Mouse (Mus musculus): ENCODE results near the gene Ints3. TPM values are rescaled to one million over a fixed set of nuclear protein-coding genes. Genes with fewer than 3 reads are reported as not detected.
A peak's percentile ranks its signal among the peaks of the same experiment; 100 is the strongest.

Gene Ints3
- total and polyA plus RNA-seq, 2 experiments, result 8.9 to 12.4 TPM

DNA sequence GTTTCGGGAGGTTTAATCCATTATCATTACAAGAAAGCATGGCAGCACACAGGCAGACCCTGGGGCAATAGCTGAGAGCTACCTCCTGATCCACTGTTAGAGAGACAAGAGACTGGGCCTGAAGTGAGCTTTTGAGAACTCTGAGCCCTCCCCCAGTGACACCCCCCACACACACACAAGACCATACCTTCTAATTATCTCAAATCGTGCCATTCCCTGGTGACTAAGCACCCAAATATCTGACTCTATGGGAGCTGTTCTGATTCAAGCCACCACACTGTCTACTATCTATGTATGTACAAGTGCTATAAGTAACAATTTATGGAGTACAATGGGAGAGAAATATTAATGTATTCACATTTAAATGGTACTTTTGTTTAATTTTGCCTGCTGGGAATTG, 7.3 kb upstream of the Ints3 start:
- Histone ChIP-seq H3K27ac (replicated peaks; ENCODE audit: insufficient read depth, low read depth, low read length) (no peak overlapping the region), H3K4me3 (ENCODE audit: insufficient read depth, low read depth, low read length) (no peak overlapping the region), H3K79me2 (ENCODE audit: control insufficient read depth, insufficient read depth, low read length) (no peaks in the 10 kb centered on the region), H3K27me3 (ENCODE audit: control insufficient read depth, insufficient read depth, low read length) (no peaks in the 10 kb centered on the region), H3K36me3 (ENCODE audit: control insufficient read depth, insufficient read depth, low read length) (no peaks in the 10 kb centered on the region), H3K9ac (ENCODE audit: low read depth, low read length) (no peak overlapping the region), H3K4me1 (ENCODE audit: control insufficient read depth, insufficient read depth, low read length) (no peaks in the 10 kb centered on the region)
- TF ChIP-seq POLR2A (IDR thresholded peaks at IDR 0.05; ENCODE audit: extremely low read depth, insufficient read depth, low read length) (no peak), CTCF (IDR thresholded peaks at IDR 0.05; ENCODE audit: low read depth, low read length) (no peak)
- DNase-seq (ENCODE audit: extremely low read depth, low read depth, low spot score), result no peak
- WGBS, result 91% methylated on average over 2 of the region's 2 CpGs

DNA sequence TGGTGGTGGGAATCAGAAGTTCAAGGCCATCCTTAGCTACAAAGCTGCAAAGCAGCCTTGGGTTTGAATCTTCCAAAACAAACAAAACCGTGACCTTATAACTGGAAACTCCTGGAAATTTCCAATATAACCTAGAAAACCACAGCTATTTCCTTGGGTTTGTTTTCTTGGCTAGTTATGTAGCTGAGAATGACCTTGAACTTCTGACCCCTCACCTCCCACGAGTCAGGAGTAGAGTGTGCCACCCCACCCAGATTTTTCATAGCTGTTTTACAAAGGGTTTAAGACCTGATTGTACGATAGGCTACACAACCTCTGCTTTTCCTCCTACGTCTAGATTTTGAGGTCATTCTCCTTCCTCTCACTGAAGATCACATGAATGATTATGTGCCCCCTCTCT, 3.7 kb upstream of the Ints3 start:
- Histone ChIP-seq H3K4me3 (ENCODE audit: insufficient read depth, low read depth, low read length) (no peak overlapping the region), H3K9ac (ENCODE audit: low read depth, low read length) (no peak overlapping the region), H3K27me3 (ENCODE audit: control insufficient read depth, insufficient read depth, low read length) (no peaks in the 10 kb centered on the region), H3K79me2 (ENCODE audit: control insufficient read depth, insufficient read depth, low read length) (peaks cover 4% of the 10 kb centered on the region; the same call in 1 of the 2 replicates), H3K36me3 (ENCODE audit: control insufficient read depth, insufficient read depth, low read length) (no peaks in the 10 kb centered on the region), H3K4me1 (ENCODE audit: control insufficient read depth, insufficient read depth, low read length) (peaks cover 2% of the 10 kb centered on the region; the same call in 1 of the 2 replicates), H3K27ac (replicated peaks; ENCODE audit: insufficient read depth, low read depth, low read length) (no peak overlapping the region)
- no peak for TF ChIP-seq CTCF (IDR thresholded peaks at IDR 0.05; ENCODE audit: low read depth, low read length)
- no peak for TF ChIP-seq POLR2A (IDR thresholded peaks at IDR 0.05; ENCODE audit: extremely low read depth, insufficient read depth, low read length)
- WGBS, result 69% methylated on average over 4 of the region's 4 CpGs
- DNase-seq (ENCODE audit: extremely low read depth, low read depth, low spot score), result no peak

DNA sequence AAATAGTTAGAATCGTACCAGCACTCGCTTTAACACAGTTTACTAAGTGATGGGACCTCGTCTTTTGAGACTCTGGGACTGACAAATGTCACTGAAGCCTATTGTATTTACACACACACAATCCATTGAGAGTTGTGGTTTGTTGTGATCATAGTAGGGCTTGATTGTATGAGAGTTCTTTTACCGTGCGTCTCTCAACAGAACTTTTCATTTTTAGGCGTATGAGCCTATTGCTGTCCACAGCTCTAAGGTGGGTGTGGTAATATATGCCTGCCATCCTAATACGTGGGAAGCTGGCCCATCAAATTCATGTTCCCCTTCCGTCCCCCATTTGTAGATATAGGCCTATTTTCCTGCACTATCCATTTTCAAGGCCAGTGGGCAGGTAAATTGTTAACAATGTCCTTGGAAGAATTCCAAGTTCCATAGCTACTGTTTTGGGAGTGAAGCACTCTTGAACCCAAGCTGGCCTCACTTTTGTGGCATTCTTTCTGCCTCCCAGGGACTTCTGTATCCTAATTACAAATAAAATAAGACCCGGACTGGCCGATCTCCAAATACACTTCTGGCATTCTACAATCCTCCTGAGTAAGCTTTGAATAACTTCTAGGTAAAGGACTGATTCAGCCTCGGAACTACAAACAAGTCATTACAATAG, 780 bp upstream of the Ints3 start:
- no peak for DNase-seq (ENCODE audit: extremely low read depth, low read depth, low spot score)
- no peak overlapping the region for H3K27ac ChIP-seq (replicated peaks; ENCODE audit: insufficient read depth, low read depth, low read length)

DNA sequence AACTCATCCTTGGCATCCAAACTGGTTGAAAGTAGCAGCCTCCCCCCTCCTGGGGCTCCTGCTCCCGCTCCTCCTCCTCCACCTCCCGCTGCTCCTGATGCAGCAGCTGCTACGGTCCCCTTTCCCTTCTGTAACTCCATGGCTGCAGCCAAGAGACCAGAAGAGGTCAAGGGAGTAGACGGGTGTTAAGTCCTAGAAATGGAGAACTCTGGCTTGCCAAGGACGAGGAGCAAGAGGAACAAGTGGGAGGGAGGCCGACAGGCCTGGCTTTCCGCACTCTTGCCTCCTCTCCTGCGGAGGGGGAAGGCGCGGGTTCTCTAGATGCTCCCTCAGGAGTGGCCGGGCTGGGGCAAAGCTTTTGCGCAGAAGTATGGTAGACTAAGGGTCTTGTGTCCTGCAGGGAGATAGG, 607 bp downstream of the Ints3 start:
- Histone ChIP-seq H3K27ac (replicated peaks; ENCODE audit: insufficient read depth, low read depth, low read length) (peak overlapping the region; percentile 84), H3K79me2 (ENCODE audit: control insufficient read depth, insufficient read depth, low read length) (peaks cover 4% of the 10 kb centered on the region; the same call in 1 of the 2 replicates), H3K36me3 (ENCODE audit: control insufficient read depth, insufficient read depth, low read length) (no peaks in the 10 kb centered on the region), H3K4me3 (ENCODE audit: insufficient read depth, low read depth, low read length) (peak overlapping the region; percentile 76), H3K9ac (ENCODE audit: low read depth, low read length) (peak overlapping the region; percentile 78), H3K4me1 (ENCODE audit: control insufficient read depth, insufficient read depth, low read length) (peaks cover 2% of the 10 kb centered on the region; the same call in 1 of the 2 replicates), H3K27me3 (ENCODE audit: control insufficient read depth, insufficient read depth, low read length) (no peaks in the 10 kb centered on the region)
- DNase-seq (ENCODE audit: extremely low read depth, low read depth, low spot score), result peak; percentile 16
- WGBS, result 2% methylated on average over 11 of the region's 12 CpGs
- TF ChIP-seq CTCF (IDR thresholded peaks at IDR 0.05; ENCODE audit: low read depth, low read length) (no peak), POLR2A (IDR thresholded peaks at IDR 0.05; ENCODE audit: extremely low read depth, insufficient read depth, low read length) (no peak)

More for the DNA sequence above, 780 bp upstream of the Ints3 start:
- Histone ChIP-seq H3K36me3 (ENCODE audit: control insufficient read depth, insufficient read depth, low read length) (no peaks in the 10 kb centered on the region), H3K27me3 (ENCODE audit: control insufficient read depth, insufficient read depth, low read length) (no peaks in the 10 kb centered on the region), H3K79me2 (ENCODE audit: control insufficient read depth, insufficient read depth, low read length) (peaks cover 4% of the 10 kb centered on the region; the same call in 1 of the 2 replicates), H3K4me1 (ENCODE audit: control insufficient read depth, insufficient read depth, low read length) (peaks cover 2% of the 10 kb centered on the region; the same call in 1 of the 2 replicates), H3K4me3 (ENCODE audit: insufficient read depth, low read depth, low read length) (peak overlapping the region; percentile 45; the same call in 1 of the 2 replicates), H3K9ac (ENCODE audit: low read depth, low read length) (no peak overlapping the region)
- no peak for TF ChIP-seq POLR2A (IDR thresholded peaks at IDR 0.05; ENCODE audit: extremely low read depth, insufficient read depth, low read length)
- TF ChIP-seq CTCF (IDR thresholded peaks at IDR 0.05; ENCODE audit: low read depth, low read length), result no peak
- 50% methylated on average over 11 of the region's 11 CpGs for WGBS

DNA sequence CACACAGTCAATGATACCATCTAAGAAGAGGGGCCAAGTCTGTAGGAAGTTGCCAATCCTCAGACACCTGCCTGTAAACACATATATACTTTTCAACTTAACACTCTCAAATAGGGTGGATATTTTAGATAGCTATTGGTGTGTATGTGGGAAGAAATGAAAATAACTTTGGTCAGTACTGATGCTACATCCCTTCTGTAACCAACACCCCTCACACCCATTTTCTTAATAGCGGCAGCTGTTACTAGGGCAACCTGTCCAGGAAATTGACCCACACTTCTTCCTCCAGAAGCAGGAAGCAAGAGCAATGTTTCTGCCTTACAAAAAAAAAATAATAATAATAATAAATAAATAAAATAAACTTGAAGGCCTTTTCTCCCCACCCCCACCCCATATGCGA, 1.1 kb downstream of the Ints3 start:
- Histone ChIP-seq H3K36me3 (ENCODE audit: control insufficient read depth, insufficient read depth, low read length) (no peaks in the 10 kb centered on the region), H3K4me1 (ENCODE audit: control insufficient read depth, insufficient read depth, low read length) (peaks cover 2% of the 10 kb centered on the region; the same call in 1 of the 2 replicates), H3K27me3 (ENCODE audit: control insufficient read depth, insufficient read depth, low read length) (no peaks in the 10 kb centered on the region), H3K4me3 (ENCODE audit: insufficient read depth, low read depth, low read length) (peak overlapping the region; percentile 76), H3K9ac (ENCODE audit: low read depth, low read length) (peak overlapping the region; percentile 78), H3K79me2 (ENCODE audit: control insufficient read depth, insufficient read depth, low read length) (peaks cover 4% of the 10 kb centered on the region; the same call in 1 of the 2 replicates), H3K27ac (replicated peaks; ENCODE audit: insufficient read depth, low read depth, low read length) (no peak overlapping the region)
- WGBS, result 24% methylated on average over 2 of the region's 2 CpGs
- DNase-seq (ENCODE audit: extremely low read depth, low read depth, low spot score), result no peak
- TF ChIP-seq CTCF (IDR thresholded peaks at IDR 0.05; ENCODE audit: low read depth, low read length), result no peak
- no peak for TF ChIP-seq POLR2A (IDR thresholded peaks at IDR 0.05; ENCODE audit: extremely low read depth, insufficient read depth, low read length)

DNA sequence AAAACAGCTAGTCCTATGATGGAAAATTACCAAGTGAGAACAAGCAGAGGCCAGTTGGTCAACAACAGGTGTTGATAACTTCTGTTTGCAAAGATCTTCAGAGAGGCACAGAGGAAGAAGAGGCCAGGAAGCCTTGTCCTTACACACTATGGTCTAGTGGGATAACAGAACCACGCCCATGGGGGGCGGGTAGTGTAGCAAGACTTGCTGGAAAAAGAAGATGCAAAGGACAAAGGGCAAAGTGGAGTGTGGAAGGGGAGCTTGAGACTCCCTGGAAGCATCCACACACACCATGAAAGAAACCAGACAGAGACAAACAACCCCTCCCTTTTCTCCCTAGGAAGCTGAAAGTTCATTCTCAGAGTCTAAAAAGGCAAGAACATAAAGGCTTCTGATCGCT, 3.8 kb downstream of the Ints3 start:
- H3K9ac ChIP-seq (ENCODE audit: low read depth, low read length), result no peak overlapping the region

More for the DNA sequence above, 3.8 kb downstream of the Ints3 start:
- H3K4me1 ChIP-seq (ENCODE audit: control insufficient read depth, insufficient read depth, low read length), result peaks cover 2% of the 10 kb centered on the region; the same call in 1 of the 2 replicates
- DNase-seq (ENCODE audit: extremely low read depth, low read depth, low spot score), result no peak
- H3K4me3 ChIP-seq (ENCODE audit: insufficient read depth, low read depth, low read length), result no peak overlapping the region
- TF ChIP-seq CTCF (IDR thresholded peaks at IDR 0.05; ENCODE audit: low read depth, low read length), result no peak
- TF ChIP-seq POLR2A (IDR thresholded peaks at IDR 0.05; ENCODE audit: extremely low read depth, insufficient read depth, low read length), result no peak
- no peaks in the 10 kb centered on the region for H3K27me3 ChIP-seq (ENCODE audit: control insufficient read depth, insufficient read depth, low read length)
- H3K79me2 ChIP-seq (ENCODE audit: control insufficient read depth, insufficient read depth, low read length), result peaks cover 4% of the 10 kb centered on the region; the same call in 1 of the 2 replicates
- H3K27ac ChIP-seq (replicated peaks; ENCODE audit: insufficient read depth, low read depth, low read length), result no peak overlapping the region
- peaks cover 2% of the 10 kb centered on the region; the same call in 1 of the 2 replicates for H3K36me3 ChIP-seq (ENCODE audit: control insufficient read depth, insufficient read depth, low read length)
- 90% methylated on average over 3 of the region's 3 CpGs for WGBS

All from liver, adult 2 months (tissue).